Mouse (Mus musculus) induced T-regulatory cell, adult 2 months (primary cell): ENCODE data around the gene Zfp706.

Experiments used
- DNase-seq: peaks from one replicate; pipeline ENCODE4 v3.0.0-alpha.2; 2012; ENCODE audit warnings: low read depth

Zfp706 gene

DNA sequence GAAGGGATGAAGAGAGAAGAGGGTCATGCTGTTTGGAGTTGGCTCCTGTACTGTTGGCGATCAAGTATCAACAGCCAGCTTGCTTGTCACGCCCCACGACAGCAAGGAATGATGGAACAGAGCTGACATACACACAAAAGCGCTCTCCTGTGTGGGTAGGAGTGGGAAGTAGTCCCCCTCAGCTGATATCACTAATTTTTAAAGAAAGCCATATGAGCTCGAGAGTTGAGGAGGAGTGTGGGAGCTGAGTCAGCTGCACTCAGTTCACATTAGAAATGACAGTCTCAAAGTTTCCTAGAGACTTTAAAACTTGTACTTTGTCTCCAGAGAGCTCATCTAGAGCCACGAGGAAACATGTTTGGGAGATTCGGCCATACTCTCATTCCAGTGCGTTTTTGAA is 29.8 kb downstream of the Zfp706 start:
- DNase-seq: no peak

DNA sequence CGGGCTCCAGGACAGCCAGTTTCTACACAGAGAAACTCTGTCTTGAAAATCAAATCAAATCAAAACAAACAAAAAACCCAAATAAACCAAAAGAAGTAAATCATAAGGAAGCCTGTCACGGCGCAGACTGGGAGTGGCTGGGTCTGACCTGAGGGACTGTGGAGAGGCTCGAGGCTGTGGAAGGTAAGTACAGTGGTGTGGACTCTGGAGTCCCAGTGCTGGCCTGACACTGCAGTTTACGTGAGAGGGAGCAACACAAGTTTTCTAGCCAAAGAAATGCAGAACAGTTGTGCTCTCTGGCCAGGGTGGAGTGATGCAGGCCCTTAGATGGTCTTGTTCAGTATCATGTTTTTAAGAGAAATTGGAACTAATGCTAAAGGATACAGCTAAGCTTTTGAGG is 31.9 kb downstream of the Zfp706 start:
- no peak for DNase-seq

DNA sequence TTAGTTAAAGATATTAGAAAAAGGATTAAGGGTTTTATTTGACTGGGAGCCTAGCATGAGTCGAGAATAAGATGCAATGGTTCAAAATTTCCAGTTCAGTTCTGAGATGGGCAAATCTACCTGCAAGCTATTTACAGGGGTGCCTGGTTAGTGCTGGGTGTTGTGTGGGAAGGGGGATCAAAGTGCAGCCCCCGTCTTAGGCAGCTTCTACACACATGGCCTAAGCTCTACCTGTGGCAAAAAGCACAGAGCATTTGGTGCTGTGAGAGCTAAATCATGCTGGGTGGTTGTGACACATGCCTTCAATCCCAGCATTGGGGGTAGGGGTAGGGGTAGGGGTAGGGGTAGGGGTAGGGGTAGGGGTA is 32.3 kb downstream of the Zfp706 start:
- DNase-seq: no peak

DNA sequence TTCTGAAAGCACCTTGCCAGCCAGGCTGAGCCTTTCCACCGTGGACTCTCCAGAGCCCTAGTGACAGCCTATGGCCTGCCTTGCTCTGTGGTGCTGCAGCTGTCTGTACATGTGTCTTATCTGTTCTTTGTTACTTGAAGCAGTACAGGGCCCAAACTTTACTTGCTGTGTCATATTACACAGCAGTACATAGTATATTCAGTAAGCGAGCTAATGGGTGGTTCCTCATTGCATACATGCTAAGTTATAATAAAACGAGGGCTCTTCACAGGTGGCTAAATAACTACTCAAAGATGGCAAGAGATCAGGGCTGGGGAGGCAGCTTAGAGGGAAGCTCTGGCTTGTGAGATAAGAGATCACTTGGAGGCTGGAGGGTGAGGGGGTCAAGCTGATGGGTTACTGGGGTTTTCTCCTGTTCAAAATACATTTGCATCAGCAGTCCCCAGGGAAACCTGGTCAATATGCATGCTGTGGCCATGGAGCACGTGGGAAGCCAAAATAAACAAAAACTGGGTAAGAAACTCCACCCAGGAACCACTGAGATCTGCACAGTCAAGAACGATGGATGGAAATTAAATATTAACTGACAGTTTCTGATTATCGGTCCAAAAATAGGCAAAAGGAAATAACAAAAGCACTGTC is 32.8 kb downstream of the Zfp706 start:
- DNase-seq: no peak

DNA sequence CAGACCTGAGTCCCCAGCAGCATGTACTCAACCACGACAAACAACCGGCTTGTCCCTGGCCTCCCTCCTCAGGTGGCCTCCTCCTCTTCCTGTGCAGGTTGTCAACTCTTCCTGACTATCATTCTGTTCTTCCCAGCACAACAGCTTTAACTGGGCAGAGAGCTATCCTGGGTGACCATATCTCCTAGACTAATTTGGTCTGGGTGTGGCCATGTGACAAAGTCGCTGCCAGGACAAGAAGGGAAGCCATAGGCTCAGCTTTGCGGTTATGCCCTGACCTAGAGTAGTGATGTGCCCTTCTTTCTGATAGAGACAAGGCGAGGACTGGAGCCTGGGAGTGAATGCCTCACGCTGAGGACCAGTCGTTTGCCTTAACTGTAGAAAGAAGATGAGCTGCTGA is 33.9 kb downstream of the Zfp706 start:
- no peak for DNase-seq

DNA sequence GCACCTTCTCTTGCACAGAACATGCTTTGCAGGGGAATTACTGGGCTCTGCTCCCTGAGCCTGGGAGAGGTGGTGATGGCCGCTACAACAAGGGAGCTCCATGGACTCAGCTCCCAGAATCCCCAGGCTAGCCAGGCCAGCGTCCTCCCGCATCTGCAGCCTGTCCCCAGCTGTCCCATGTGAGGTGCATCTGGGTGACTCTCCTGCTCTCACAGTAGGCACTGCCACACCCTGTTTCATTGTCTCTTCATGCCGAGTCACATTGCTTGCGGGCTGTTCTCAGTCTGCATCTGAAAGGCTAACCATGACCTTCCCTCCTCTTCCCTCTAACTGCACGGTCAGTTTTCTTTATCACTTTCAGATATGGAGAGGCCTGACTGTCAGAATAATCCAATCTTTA is 34.3 kb downstream of the Zfp706 start:
- no peak for DNase-seq

DNA sequence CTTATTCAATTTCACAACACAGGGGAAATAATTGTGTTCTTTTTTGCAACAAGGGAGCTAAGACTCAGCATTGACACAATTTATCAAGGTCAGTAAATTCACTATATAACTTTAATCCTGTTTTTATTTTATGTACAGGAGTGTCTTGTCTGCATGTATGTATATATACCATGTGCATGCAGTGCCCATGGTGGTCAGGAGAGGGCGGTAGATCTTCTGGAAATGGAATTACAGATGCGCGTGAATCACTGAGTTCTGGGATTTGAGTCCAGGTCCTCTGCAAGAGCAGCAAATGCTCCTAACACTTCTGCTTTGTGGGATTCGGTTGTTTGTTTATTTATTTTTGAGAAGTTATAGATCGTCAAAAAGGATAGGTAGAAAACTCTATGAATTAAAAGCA is 37.8 kb downstream of the Zfp706 start:
- peak; percentile 31 for DNase-seq

DNA sequence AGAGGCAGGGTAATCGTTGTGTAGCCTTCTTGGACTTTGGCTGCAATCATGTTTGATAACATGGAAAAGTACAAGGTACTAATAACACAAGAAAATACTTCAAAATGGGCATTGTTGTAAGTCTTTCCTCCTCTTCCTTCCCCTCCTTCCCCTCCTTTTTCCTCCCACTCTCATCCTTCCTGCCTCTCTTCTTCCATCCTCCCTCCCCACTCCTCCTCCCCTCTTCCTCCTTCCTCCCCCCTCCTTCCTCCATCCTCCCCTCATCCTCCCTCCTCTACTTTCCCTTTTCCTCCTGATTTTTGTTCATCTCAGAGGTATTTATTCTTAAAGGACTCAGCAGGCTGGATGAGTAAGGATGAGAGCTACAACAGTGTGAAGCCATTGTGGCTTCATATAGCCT is 39.3 kb downstream of the Zfp706 start:
- DNase-seq: no peak

DNA sequence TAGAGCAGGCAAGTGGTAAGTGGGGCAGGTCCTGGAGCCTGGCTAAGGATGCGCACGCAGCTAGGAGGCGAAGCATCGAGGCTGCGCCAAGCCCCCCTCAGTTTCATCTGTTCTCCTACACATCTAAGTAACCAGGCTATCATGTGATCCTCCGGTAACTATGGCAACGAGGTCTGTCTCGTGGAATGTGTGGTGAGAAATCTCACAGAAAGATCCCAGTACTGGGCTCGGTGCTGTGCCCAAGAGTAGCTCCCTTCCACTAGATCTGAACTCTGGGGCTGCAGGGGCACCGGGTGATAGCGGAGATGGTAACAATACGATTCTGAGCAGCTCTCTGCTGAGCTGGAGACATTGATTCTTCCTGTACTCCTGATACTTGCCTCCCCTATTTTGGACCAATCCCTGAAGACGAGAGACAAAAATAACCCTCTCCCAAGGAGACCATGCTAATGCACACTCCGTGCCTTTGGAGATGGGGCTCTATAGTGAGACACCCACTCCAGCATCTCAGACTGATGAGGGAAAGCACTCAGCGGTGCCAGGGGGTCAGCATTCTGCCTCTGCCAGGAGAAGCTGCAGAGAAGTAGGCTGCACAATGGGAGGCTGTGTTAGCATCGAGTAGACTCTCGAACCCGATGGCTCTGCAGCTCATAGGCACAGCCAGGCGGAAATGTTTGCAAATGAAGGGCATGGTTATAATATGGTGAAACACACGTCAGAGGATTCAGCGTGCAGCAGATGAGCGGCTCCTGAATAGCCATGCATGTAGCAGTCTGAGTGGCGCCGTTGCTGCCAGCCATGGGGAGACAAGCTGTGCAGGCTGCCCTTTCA is 40.0 kb downstream of the Zfp706 start:
- peak; percentile 37 for DNase-seq

DNA sequence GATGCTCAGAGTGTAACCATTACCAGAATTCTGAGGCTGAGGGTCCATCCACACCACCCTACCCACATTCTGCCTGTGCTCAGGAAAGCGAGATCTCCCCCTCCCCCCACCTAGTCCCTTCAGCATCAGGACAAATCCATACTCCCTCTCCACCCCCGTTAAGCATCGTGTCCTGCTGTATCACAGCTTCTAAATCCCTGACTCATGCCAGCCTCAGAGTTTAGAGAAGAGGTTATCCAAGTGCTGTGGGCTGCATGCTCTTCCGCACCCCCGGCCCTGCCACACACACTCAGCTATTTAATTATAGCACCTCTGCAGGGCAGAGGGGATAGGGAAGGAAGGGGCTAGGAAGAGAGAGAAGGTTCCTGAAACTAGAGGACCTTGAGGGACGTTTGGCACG is 40.6 kb downstream of the Zfp706 start:
- DNase-seq: no peak

DNA sequence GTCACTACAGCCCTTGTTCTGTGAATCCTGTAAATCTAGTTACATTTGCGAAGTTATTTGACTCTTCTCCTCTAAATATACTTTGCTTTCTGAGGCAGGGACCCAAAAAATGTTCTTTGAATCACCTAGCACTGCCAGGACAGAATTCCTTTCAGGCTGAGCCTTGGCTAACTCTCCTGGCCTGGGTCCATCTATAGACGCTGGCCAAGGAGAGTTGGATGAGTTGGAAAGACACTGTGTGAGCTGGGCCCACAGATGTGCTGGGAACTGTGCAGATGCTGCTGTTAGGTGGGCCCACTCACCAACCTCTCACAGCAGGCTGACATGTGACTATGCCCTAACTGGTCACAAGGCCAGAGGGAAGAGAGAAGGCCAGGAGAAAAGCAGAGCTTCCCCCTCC is 41.1 kb downstream of the Zfp706 start:
- no peak for DNase-seq

DNA sequence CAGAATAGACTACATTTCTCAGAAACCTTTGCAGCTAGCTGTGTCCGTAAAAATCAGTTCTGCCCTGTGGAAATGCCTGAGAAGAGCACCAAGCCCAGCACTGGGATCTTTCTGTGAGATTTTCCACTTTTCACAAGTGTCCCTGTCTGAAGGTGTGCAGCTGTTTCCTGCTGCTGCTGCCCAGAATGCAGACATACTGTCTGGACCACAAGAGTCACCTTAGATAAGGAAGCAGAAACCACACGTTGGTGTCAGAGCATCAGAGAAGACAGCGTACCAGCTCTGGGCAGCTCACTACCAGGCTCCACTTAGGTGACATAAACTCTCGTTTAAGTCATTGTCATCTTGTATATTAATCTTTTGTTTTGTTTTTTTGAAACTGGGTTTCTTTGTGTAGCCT is 41.8 kb downstream of the Zfp706 start:
- DNase-seq: peak; percentile 40

DNA sequence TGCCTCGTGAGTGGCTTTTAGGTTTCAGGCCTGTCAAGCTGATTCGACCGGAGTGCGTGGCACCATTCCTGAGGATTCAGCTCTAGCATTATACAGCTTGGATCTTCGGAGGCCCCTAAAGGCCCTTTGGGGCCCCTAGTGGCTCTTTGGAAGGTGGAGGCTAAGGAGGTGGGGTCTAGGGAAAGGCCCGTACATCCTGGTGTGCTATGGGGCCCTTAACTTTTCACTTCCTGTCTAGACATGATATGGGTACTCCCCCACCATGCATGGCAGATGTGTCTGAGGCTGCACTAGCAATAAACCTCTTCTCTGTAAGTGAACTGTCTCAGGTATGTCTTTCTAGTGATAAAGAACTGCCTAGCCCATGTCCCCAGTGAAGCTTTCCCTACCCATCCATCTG is 44.6 kb downstream of the Zfp706 start:
- peak; percentile 56 for DNase-seq

DNA sequence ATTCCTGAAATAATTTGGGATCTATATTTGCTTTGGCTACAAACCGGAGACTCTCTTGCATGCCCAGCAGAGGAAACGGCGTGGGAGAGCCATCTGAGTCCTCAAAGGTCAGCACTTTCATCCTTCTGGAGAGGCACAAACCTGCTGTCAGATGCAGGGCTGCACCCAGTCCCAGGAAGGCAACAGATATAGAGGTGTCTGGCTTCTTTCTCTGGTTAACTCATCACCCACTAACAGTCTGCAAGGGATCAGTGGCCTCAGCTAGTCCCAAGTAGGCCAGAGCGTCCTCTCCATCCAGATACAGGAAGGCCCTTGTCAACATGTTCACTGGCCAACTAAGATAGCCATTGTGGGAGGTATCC is 46.7 kb downstream of the Zfp706 start:
- no peak for DNase-seq

DNA sequence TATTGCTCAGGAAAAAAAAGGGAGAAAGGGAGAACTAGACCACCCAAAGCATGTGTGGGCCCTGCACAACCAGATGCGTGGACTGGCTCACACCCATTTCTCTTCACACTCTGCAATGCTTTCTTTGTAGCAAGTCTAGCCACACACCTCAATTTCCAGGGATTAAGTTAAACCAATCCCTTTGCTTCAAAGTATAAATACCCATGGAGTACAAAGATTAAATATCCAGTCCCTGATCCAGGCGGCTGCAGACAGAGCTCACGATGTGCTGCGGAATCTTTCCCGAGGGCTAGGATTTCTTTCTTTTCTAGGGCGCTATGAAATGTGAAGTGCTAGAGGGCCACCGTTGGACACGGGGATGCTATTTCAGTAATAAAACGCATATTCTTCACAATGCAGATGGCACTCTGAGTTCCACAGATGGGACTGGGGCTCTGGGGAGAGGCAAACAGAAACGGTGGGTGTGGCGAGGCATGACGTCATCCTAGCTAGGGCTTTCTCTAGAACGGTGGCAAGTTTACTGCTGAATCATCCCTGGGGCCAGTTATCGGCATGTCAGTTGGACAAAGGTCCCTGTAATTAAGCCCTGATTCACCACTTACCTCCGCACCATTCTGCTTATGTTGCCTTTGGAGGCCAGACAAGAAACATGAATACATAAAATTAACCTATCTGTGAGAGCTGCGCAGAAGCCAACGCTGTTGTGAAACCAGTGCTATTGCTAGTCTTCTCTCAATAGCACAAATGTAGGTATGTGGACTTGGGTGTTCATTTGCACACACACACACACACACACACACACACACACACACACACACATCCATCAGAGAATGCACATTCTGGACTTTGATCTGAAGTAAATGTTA is 47.3 kb downstream of the Zfp706 start:
- DNase-seq: peak; percentile 31

DNA sequence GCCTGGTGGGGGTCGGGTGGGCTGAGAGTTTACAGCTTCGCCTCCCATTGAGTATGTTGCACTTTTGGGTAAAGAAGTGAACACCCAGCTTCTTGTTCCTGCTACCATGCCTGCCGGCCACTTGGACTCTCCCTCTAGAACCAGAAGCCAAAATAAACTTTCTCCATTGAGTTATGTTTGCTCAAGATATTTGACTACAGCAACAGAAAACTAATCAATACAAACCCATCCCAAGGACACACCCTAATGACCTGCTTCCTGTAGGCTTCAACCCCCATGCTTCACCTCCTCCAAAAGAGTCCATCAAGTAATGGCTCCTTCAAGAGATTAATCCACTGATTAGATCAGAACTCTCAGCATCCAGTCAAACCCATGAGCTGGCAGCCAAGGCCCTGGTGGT is 51.4 kb downstream of the Zfp706 start:
- no peak for DNase-seq

DNA sequence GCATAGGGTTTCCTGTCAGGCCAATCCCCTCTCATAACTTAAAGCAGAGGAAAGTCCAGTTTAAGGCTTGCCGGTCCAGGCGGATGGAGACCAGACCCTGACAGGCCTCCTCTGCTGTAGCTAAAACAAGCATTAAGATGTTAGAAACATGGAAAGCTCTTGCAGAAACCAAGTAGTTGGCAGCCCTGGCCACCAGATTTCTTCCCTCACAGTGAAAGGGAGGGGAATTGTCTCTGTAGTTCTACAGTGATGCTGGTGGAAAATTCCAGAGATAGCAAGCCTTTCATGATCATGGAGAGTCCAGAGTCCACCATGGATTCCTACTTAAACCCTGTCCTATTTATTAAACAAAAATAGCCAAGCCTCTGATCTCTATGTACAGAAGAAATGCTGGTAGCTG is 57.3 kb downstream of the Zfp706 start:
- no peak for DNase-seq

DNA sequence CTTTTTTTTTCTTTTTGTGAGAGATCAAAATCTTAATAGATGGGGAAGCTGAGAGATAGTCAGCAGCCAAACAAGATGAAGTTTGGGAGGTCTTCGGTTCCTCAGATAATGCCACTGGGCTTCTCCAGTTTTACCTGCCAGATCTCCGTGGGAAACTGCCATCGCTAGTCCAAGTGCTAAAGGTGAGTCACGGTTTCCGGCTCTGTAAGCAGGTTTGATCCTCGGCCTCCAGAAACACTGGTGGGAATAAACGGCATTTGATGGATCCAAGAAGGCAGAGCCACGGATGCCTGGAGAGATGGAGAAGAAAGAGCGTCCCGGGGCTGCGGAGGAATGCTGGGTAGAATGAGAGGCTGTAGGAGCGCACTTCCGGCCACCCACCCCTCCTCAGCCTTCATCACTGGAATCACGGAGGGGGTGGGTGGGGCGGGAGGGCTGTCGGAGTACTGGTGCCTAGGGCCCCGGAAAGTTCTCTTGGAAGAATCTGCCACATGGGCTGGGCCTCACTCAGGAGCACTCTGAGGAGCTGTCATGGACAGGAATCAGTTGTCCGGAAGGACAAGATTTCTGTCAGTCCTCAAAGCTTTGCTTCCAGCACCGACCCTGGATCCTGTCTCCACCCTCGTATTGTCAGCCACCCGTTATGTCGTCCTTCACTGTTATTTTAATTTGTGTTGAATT is 58.6 kb downstream of the Zfp706 start:
- no peak for DNase-seq
